Mouse (Mus musculus) ES-E14 (cell line): Measurements from ENCODE around the gene Cfap69.

ENCODE experiments used
- HCFC1 ChIP-seq: IDR thresholded peaks from 2 replicates; pipeline ENCODE4 v1.6.1; 2012; ENCODE audit warnings: low read length, inconsistent platforms, borderline replicate concordance; ENCODE audit not compliant: insufficient read depth
- ZNF384 ChIP-seq: IDR thresholded peaks from 2 replicates; pipeline ENCODE4 v1.6.1; 2012; ENCODE audit warnings: low read depth, low read length, inconsistent platforms

DNA sequence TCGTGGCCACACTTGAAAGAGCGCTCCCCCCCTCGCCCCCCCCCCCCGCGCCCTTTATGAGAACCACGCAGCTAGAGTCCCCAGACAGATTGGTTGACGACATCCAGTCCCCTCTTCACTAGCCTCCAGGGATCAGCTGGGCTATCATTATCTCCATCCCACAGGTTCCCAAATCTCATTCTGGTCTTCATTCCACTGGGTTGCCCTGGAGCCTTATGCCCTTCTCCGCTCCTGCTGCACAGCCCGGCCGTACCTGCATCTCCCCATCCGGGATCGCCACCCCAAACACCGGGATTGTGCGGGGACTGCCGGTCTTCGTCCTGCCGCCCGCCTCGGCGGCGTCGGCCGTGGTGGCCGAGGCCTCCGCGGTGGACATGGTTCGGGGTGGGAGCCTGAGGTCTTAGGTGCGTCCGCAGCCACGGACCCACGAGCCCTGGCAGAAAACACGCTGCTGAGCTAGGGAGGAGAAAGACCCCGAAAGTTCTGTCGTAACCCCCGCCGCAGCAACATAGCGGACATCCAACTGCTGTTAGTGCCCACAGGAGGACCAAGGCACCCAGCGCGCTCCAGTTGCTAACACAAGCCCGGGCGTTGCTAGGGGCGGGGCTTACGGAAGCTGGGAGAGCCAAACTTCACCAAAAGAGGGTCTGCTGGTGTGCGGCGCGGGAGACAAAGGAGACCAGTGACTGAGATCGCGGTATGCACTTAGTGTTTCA is at the start of gene Cfap69:
- no peak for TF ChIP-seq ZNF384
- TF ChIP-seq HCFC1 = no peak
